Mouse (Mus musculus) liver, adult 2 months (tissue): Measurements from ENCODE around the gene Lrp6. TPM values are rescaled to one million over a fixed set of nuclear protein-coding genes. Genes with fewer than 3 reads are reported as not detected.

Experiments
- DNase-seq: peaks from one replicate; pipeline ENCODE4 v3.0.0-alpha.2; 2011; ENCODE audit warnings: low read depth, low spot score; ENCODE audit errors: extremely low read depth
- H3K27ac ChIP-seq: fragments of 200-500 bp; replicated peaks from 2 replicates; pipeline ENCODE4 v1.5.1; 2012; ENCODE audit warnings: low read depth, mild to moderate bottlenecking, control low read depth, inconsistent platforms, low read length; ENCODE audit not compliant: insufficient read depth
- H3K27me3 ChIP-seq: fragments of 200-500 bp; 2 replicates; pipeline ENCODE4 v1.6.1; 2012; ENCODE audit warnings: mild to moderate bottlenecking, moderate library complexity, low read length, inconsistent platforms; ENCODE audit not compliant: control insufficient read depth, insufficient read depth
- H3K36me3 ChIP-seq: fragments of 200-500 bp; 2 replicates; pipeline ENCODE4 v1.6.1; 2012; ENCODE audit warnings: low read length, inconsistent platforms; ENCODE audit not compliant: control insufficient read depth, insufficient read depth
- H3K4me1 ChIP-seq: fragments of 200-500 bp; 2 replicates; pipeline ENCODE4 v1.6.1; 2011; ENCODE audit warnings: low read length; ENCODE audit not compliant: control insufficient read depth, insufficient read depth
- H3K4me3 ChIP-seq: fragments of 200-500 bp; 2 replicates; pipeline ENCODE4 v1.5.1; 2011; ENCODE audit warnings: low read depth, mild to moderate bottlenecking, control low read depth, low read length, moderate library complexity; ENCODE audit not compliant: insufficient read depth
- H3K79me2 ChIP-seq: fragments of 200-500 bp; 2 replicates; pipeline ENCODE4 v1.6.1; 2012; ENCODE audit warnings: inconsistent platforms, mild to moderate bottlenecking, low read length, moderate library complexity; ENCODE audit not compliant: control insufficient read depth, insufficient read depth
- H3K9ac ChIP-seq: fragments of 200-500 bp; 2 replicates; pipeline ENCODE4 v1.6.1; 2012; ENCODE audit warnings: low read depth, mild to moderate bottlenecking, control low read depth, inconsistent platforms, low read length
- CTCF ChIP-seq: fragments of 200-500 bp; IDR thresholded peaks from 2 replicates; pipeline ENCODE4 v1.5.1; 2011; ENCODE audit warnings: low read depth, low read length, control low read depth
- POLR2A ChIP-seq: fragments of 200-500 bp; IDR thresholded peaks from 2 replicates; pipeline ENCODE4 v1.6.1; 2011; ENCODE audit warnings: low read length, control low read depth; ENCODE audit not compliant: insufficient read depth; ENCODE audit errors: extremely low read depth
- WGBS: fragments of 180-500 bp; shearing (Covaris S2); methylation state at CpG from one replicate; pipeline ENCODE4 v1.1.7; 2018; 5-methylcytosine and 5-hydroxymethylcytosine counted together
- polyA plus RNA-seq: library from polyadenylated mRNA; depleted of rRNA; stranded (reverse); fragments of >200 nt; gene quantifications from 2 replicates; pipeline ENCODE4 v1.2.3, GENCODE M21; 2012
- total RNA-seq: library from RNA; depleted of rRNA; stranded (reverse); fragments of >200 nt; gene quantifications from 2 replicates; pipeline ENCODE4 v1.2.3, GENCODE M21; 2014

Lrp6 gene
- total and polyA plus RNA-seq, 2 experiments, result 15.0 to 48.2 TPM

DNA sequence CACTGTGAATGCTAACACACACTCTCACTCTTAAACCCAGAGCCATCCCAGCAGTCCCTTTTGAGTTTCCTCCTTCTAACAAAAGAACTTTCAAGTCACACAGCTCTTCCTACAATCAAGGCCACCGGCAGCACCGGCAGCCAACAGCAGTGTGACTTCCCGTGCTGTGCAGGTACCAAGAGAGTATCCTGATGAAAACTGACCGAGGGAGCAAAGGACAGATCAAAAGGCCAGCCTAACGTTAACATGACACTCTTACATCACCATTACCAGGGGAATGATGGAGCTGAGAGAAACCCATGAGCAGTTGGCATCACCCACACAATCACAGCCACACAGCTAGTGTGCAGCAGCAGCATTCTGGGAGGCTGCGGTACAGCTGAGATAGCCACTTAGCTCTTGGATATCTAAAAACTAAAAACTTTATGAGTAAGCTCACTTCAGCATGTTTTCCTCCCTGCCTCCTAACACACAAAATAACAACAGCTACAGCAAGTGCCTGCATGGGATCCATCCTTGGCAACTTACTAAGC is 39.1 kb downstream of the Lrp6 start:
- Histone ChIP-seq H3K36me3 (no peaks in the 10 kb centered on the region), H3K27me3 (no peaks in the 10 kb centered on the region), H3K9ac (no peak overlapping the region), H3K4me3 (no peak overlapping the region), H3K27ac (peak overlapping the region; percentile 19; the same call in 1 of the 2 replicates), H3K4me1 (peaks cover 13% of the 10 kb centered on the region), H3K79me2 (peaks cover 32% of the 10 kb centered on the region; the same call in 1 of the 2 replicates)
- TF ChIP-seq CTCF (no peak), POLR2A (no peak)
- 7% methylated on average over 6 of the region's 6 CpGs for WGBS
- DNase-seq, result peak; percentile 97

- TF ChIP-seq CTCF (no peak), POLR2A (no peak)
- Histone ChIP-seq H3K9ac (no peak overlapping the region), H3K79me2 (peaks cover 32% of the 10 kb centered on the region; the same call in 1 of the 2 replicates), H3K4me3 (no peak overlapping the region), H3K27me3 (no peaks in the 10 kb centered on the region), H3K4me1 (peaks cover 13% of the 10 kb centered on the region), H3K36me3 (no peaks in the 10 kb centered on the region), H3K27ac (peak overlapping the region; percentile 19; the same call in 1 of the 2 replicates)
- WGBS, result 38% methylated on average over 10 of the region's 10 CpGs
- DNase-seq, result no peak
Measured at GRCm38 (mm10) chr6:134526821-134527595, 39.8 kb downstream of the Lrp6 start.

DNA sequence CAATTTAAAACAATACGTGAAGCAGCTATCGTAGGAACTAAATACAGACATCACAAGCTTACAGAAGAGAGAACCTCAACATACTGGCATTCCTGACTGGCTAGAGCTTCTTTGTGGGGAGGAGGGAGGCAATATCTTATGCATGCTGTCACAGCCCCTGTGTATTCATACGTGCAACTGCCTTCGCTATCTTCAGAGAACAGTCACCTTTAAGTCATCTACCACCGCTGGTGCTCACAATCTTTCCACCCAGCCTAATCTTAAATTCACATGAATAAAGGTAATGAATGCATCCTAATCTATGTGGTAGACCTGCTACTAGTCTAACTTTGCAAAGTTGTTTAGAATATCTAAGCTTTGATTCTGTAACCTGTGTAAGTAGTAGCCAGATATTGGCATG is 40.5 kb downstream of the Lrp6 start:
- Histone ChIP-seq H3K9ac (no peak overlapping the region), H3K27ac (no peak overlapping the region), H3K36me3 (no peaks in the 10 kb centered on the region), H3K79me2 (peaks cover 35% of the 10 kb centered on the region; the same call in 1 of the 2 replicates), H3K27me3 (no peaks in the 10 kb centered on the region), H3K4me1 (peaks cover 13% of the 10 kb centered on the region), H3K4me3 (no peak overlapping the region)
- no peak for DNase-seq
- 87% methylated on average over 5 of the region's 5 CpGs for WGBS
- no peak for TF ChIP-seq POLR2A
- TF ChIP-seq CTCF, result no peak

- no peak overlapping the region for H3K9ac ChIP-seq
- H3K4me3 ChIP-seq, result no peak overlapping the region
- TF ChIP-seq POLR2A (no peak), CTCF (no peak)
- H3K27ac ChIP-seq, result no peak overlapping the region
- H3K79me2 ChIP-seq, result peaks cover 37% of the 10 kb centered on the region
- H3K4me1 ChIP-seq, result peaks cover 12% of the 10 kb centered on the region
- H3K36me3 ChIP-seq, result peaks cover 6% of the 10 kb centered on the region
- H3K27me3 ChIP-seq, result no peaks in the 10 kb centered on the region
- WGBS, result 75% methylated on average over 10 of the region's 10 CpGs
- DNase-seq, result no peak
Measured at GRCm38 (mm10) chr6:134521411-134521810, 45.4 kb downstream of the Lrp6 start.

GRCm38 (mm10) chr6:134520821-134521220 is 45.9 kb downstream of the Lrp6 start:
- Histone ChIP-seq H3K36me3 (peaks cover 6% of the 10 kb centered on the region), H3K27me3 (no peaks in the 10 kb centered on the region), H3K79me2 (peaks cover 38% of the 10 kb centered on the region), H3K4me1 (peaks cover 18% of the 10 kb centered on the region), H3K4me3 (no peak overlapping the region), H3K9ac (no peak overlapping the region), H3K27ac (no peak overlapping the region)
- TF ChIP-seq POLR2A (no peak), CTCF (no peak)
- no peak for DNase-seq
- 45% methylated on average over 3 of the region's 3 CpGs for WGBS

GRCm38 (mm10) chr6:134518450-134518849 is 48.3 kb downstream of the Lrp6 start:
- H3K9ac ChIP-seq, result no peak overlapping the region
- WGBS, result 84% methylated on average over 5 of the region's 5 CpGs
- no peak overlapping the region for H3K4me3 ChIP-seq
- no peak overlapping the region for H3K27ac ChIP-seq
- no peak for TF ChIP-seq CTCF
- no peak for TF ChIP-seq POLR2A
- H3K36me3 ChIP-seq, result peaks cover 6% of the 10 kb centered on the region
- H3K4me1 ChIP-seq, result peaks cover 26% of the 10 kb centered on the region
- H3K27me3 ChIP-seq, result no peaks in the 10 kb centered on the region
- no peak for DNase-seq
- H3K79me2 ChIP-seq, result peaks cover 32% of the 10 kb centered on the region
